Mouse (Mus musculus) T-helper 17 cell (primary cell): ENCODE data around the gene Abcd4.

Experiments used
- in situ Hi-C, 2 experiments: fragments of 300-600 bp; cut with MboI, MseI; formaldehyde crosslinking; loops; 1 replicate in 1 of 2; 2 replicates in 1 of 2; pipeline ENCODE4 v1.15.1; 2025; ENCODE audit warnings: high pct_unique_total_duplicates in 2 of 2

The Abcd4 gene

GRCm38 (mm10) chr12:84616977-84617630 is at the start of gene Abcd4:
Gene Abcd4, minus strand, starts transcription at chr12:84617413.
- in situ Hi-C loops, result no loop called here

- in situ Hi-C loops, result loop anchor here (5.0 to 25.0 kb wide), 2 partner anchors 98 to 1108 kb away; no protein-coding TSS in a partner anchor
Measured at GRCm38 (mm10) chr12:84653912-84654311, 36.7 kb upstream of the Abcd4 start.

GRCm38 (mm10) chr12:84650234-84650633 is 33.0 kb upstream of the Abcd4 start:
- in situ Hi-C loops, result loop anchor here (5.0 to 25.0 kb wide), 2 partner anchors 102 to 1112 kb away; no protein-coding TSS in a partner anchor

GRCm38 (mm10) chr12:84640654-84641053 is 23.4 kb upstream of the Abcd4 start, which contains the start of gene Vrtn:
Gene Vrtn, plus strand, starts transcription at chr12:84641019.
- in situ Hi-C loops, result no loop called here

GRCm38 (mm10) chr12:84640253-84640652 is 23.0 kb upstream of the Abcd4 start:
- in situ Hi-C loops, result no loop called here

GRCm38 (mm10) chr12:84631867-84632266 is 14.7 kb upstream of the Abcd4 start:
- in situ Hi-C loops, result no loop called here

GRCm38 (mm10) chr12:84625116-84625515 is 7.9 kb upstream of the Abcd4 start:
- in situ Hi-C loops, result no loop called here

GRCm38 (mm10) chr12:84624601-84625000 is 7.4 kb upstream of the Abcd4 start:
- in situ Hi-C loops, result no loop called here

- in situ Hi-C loops, result no loop called here
Measured at GRCm38 (mm10) chr12:84620975-84621374, 3.8 kb upstream of the Abcd4 start.

- in situ Hi-C loops, result no loop called here
Measured at GRCm38 (mm10) chr12:84617663-84618062, 450 bp upstream of the Abcd4 start.

GRCm38 (mm10) chr12:84614524-84614923 is 2.7 kb downstream of the Abcd4 start:
- in situ Hi-C loops, result no loop called here

GRCm38 (mm10) chr12:84614001-84614400 is 3.2 kb downstream of the Abcd4 start:
- in situ Hi-C loops, result no loop called here

GRCm38 (mm10) chr12:84612518-84612917 is 4.7 kb downstream of the Abcd4 start:
- in situ Hi-C loops, result no loop called here

- in situ Hi-C loops, result no loop called here
Measured at GRCm38 (mm10) chr12:84611718-84612117, 5.5 kb downstream of the Abcd4 start.

GRCm38 (mm10) chr12:84605860-84606259 is 11.4 kb downstream of the Abcd4 start:
- in situ Hi-C loops, result no loop called here

- in situ Hi-C loops, result no loop called here
Measured at GRCm38 (mm10) chr12:84604001-84604400, 13.2 kb downstream of the Abcd4 start.

- in situ Hi-C loops, result no loop called here
Measured at GRCm38 (mm10) chr12:84598324-84598723, 18.9 kb downstream of the Abcd4 start.

- in situ Hi-C loops, result no loop called here
Measured at GRCm38 (mm10) chr12:84589825-84590761, 27.1 kb downstream of the Abcd4 start.

GRCm38 (mm10) chr12:84581285-84581684 is 35.9 kb downstream of the Abcd4 start:
- in situ Hi-C loops, result no loop called here

GRCm38 (mm10) chr12:84578440-84578770 is 38.8 kb downstream of the Abcd4 start:
- in situ Hi-C loops, result no loop called here

GRCm38 (mm10) chr12:84577768-84578439 is 39.3 kb downstream of the Abcd4 start:
- in situ Hi-C loops, result no loop called here

GRCm38 (mm10) chr12:84573094-84573493 is 44.1 kb downstream of the Abcd4 start:
- in situ Hi-C loops, result no loop called here
